Mouse (Mus musculus) stomach, postnatal 0 days (tissue): ENCODE measurements around the gene Ms4a4b.

ENCODE experiments used
- CTCF ChIP-seq: IDR thresholded peaks from 2 replicates; pipeline ENCODE4 v1.5.1; 2016; ENCODE audit warnings: antibody characterized with exemption, low read depth, mild to moderate bottlenecking, moderate library complexity
- EP300 ChIP-seq: optimal IDR thresholded peaks from 2 replicates; pipeline ENCODE3; 2016; ENCODE audit warnings: antibody characterized with exemption

DNA sequence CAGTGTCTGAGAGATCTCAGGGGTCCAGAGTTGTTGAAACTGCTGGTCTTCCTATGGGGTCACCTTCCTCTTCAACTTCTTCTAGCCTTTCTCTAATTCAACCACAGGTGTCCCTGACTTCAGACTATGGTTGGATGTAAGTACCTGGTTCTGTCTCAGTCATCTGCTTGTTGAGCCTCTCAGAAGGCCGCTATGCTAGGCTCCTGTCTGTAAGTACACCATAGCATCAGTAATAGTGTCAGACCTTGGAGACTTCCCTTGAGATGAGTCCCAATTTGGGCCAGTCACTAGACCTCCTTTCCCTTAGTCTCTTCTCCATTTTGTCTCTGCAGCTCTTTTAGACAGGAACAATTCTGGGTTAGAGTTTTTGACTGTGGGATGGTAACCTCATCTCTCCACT is 49.3 kb downstream of the Ms4a4b start:
- TF ChIP-seq EP300 (no peak), CTCF (no peak)
